Mouse (Mus musculus) cortical plate, adult 2 months (tissue): ENCODE results near the gene Tmem265.

Source experiments
- CTCF ChIP-seq: fragments of 200-500 bp; IDR thresholded peaks from 2 replicates; pipeline ENCODE4 v1.5.1; 2011; ENCODE audit warnings: mild to moderate bottlenecking, control low read depth, low read length; ENCODE audit not compliant: insufficient read depth; ENCODE audit errors: extremely low read depth
- POLR2A ChIP-seq: fragments of 200-500 bp; IDR thresholded peaks from 2 replicates; pipeline ENCODE4 v1.6.1; 2011; ENCODE audit warnings: mild to moderate bottlenecking, low read length, control low read depth; ENCODE audit not compliant: insufficient read depth; ENCODE audit errors: extremely low read depth

DNA sequence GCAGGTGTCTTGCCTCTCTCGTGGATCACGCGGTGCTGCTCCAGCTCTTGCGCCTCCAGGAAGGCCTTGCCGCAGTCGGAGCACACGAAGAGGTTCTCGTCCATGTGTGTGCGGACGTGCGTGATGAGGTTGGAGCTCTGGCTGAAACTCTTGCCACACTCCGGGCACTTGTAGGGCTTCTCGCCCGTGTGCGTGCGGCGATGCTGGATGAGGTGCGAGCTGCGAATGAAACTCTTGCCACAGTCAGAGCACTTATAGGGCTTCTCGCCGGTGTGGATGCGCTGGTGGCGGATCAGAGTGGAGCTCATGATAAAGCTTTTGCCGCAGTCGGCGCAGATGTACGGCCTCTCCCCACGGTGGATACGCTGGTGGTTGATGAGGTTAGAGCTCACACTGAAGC is 49.8 kb downstream of the Tmem265 start:
- TF ChIP-seq CTCF (no peak), POLR2A (no peak)
